Mouse (Mus musculus) left cerebral cortex, adult 18-20 months (tissue): ENCODE data around the gene Als2cl. TPM values are rescaled to one million over a fixed set of nuclear protein-coding genes. Genes with fewer than 3 reads are reported as not detected.

Experiments used
- microRNA-seq, 2 experiments: library from miRNA; unstranded; fragments of <30 nt; microRNA quantifications; one replicate each; pipeline ENCODE4 v1.2.0; 2021
- total RNA-seq, 2 experiments: library from RNA; stranded (reverse); gene quantifications; 2 replicates each; pipeline ENCODE4 v1.2.3; 2021

Gene Als2cl
- total RNA-seq, 2 experiments from 2014 or later, result 10.6 to 14.2 TPM

Small RNA genes within 50 kb of the gene (microRNA-seq; reads per million reads assigned to microRNA genes)
- 0 reads per million in 2 experiments for gene Gm24269

Other genes with a start within 250 kb of the Als2cl start
- 10 to 100 TPM in 1 of 2 experiments, 1 to 10 TPM in 1; 9.6 to 12.2 TPM for gene Nbeal2, start 225.7 kb upstream of the Als2cl start, total RNA-seq
- 10 to 100 TPM; 47.2 to 53.9 TPM for gene Ccdc12, start 223.4 kb upstream of the Als2cl start, total RNA-seq
- not detected for gene Myl3, start 138.0 kb upstream of the Als2cl start, total RNA-seq
- gene Pth1r, start 132.7 kb upstream of the Als2cl start, total RNA-seq, result 1 to 10 TPM; 5.3 to 6.9 TPM
- gene Prss42, start 81.7 kb upstream of the Als2cl start, total RNA-seq, result not detected
- not detected for gene Prss44, start 65.9 kb upstream of the Als2cl start, total RNA-seq
- under 1 TPM in 1 of 2 experiments, not detected in 1; 0.28 TPM for gene Prss43, start 53.2 kb upstream of the Als2cl start, total RNA-seq
- under 1 TPM; 0.47 to 0.60 TPM for gene Prss45, start 45.3 kb upstream of the Als2cl start, total RNA-seq
- not detected for gene Prss46, start 35.4 kb upstream of the Als2cl start, total RNA-seq
- 1 to 10 TPM; 1.1 to 2.1 TPM for gene Prss50, start 21.9 kb upstream of the Als2cl start, total RNA-seq
- 1 to 10 TPM; 3.2 to 4.3 TPM for gene Tmie, start 243 bp downstream of the Als2cl start, total RNA-seq
- not detected for gene Fam240a, start 37.0 kb downstream of the Als2cl start, total RNA-seq
- gene Tdgf1, start 66.3 kb downstream of the Als2cl start, total RNA-seq, result under 1 TPM; 0.26 to 0.52 TPM
- gene Lrrc2, start 71.7 kb downstream of the Als2cl start, total RNA-seq, result 1 to 10 TPM in 1 of 2 experiments, under 1 TPM in 1; 0.88 to 1.2 TPM
- gene Rtp3, start 110.7 kb downstream of the Als2cl start, total RNA-seq, result under 1 TPM; 0.37 to 0.79 TPM
- gene Ltf, start 139.4 kb downstream of the Als2cl start, total RNA-seq, result under 1 TPM in 1 of 2 experiments, not detected in 1; 0.72 TPM
- gene Ccrl2, start 177.6 kb downstream of the Als2cl start, total RNA-seq, result 1 to 10 TPM in 1 of 2 experiments, under 1 TPM in 1; 0.82 to 1.2 TPM
- 10 to 100 TPM; 43.9 to 48.6 TPM for gene Lrrfip2, start 237.7 kb downstream of the Als2cl start, total RNA-seq